Mouse (Mus musculus): ENCODE measurements around the gene Chrna9.

Chrna9 gene

DNA sequence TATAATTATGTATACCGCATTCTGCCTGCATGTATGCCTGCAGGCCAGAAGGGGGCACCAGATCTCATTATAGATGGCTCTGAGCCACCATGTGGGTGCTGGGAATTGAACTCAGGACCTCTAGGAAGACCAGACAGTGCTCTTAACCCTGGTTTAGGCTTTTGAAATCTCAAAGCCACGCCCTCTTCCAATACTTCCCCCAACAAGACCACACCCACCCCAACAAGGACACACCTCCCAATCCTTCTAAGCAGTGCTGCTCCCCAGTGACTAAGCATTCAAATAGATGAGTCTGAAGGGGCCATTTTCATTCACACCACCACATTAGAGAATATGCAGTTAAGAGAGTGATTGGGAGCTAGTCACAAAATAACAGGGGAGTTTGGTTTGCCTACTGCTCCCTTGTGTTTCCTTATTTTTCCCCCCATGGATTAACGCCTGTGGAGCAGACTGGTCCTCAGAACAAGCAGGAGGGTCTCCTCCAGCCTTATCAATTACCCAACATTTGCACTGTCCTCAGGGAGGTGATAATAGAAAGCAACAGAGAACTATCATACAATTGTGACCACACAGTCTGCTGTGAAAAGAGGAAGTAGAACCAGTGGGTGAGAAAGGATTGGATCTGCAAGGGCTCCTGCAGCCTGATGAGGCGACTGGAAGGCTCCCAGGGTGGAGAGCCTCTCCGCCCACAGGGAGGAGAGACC is 25.3 kb downstream of the Chrna9 start:
- peak; percentile 74 for DNase-seq

DNA sequence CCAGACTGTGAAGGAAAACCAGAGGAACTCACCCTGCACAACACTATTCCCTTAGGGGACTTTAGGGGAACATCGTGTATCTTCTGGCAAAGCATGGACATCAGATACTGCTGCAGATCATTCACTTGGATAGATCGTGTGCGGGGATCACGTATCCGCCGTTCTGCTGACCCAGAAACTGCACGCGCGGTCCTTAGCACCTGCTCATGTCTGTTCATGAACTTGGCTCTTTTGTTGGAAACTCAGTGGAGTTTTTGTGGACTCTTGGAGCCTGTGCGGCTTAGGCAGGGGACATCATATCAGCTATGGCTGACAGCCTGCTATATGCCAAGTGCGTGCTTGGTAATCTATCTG is 25.9 kb downstream of the Chrna9 start:
- no peak for DNase-seq

DNA sequence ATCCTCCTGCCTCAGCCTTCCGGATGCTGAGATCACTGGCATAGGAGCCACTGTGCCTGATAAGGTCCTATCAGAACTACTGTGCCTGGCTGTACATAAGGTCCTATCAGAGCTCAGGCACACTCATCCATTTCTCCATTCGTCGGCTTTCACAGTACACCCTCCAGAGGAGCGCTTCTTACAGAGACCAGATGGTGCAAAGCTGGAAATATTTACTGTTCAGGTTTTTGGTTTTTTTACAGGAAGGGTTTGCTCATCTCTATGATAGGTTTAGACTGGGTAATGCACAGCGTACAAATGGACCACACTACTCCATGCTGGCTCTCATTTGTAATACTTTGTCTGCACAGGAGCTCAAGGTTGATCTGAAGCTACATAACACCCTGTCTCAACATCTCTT is 28.6 kb downstream of the Chrna9 start:
- peak; percentile 79 for DNase-seq

DNA sequence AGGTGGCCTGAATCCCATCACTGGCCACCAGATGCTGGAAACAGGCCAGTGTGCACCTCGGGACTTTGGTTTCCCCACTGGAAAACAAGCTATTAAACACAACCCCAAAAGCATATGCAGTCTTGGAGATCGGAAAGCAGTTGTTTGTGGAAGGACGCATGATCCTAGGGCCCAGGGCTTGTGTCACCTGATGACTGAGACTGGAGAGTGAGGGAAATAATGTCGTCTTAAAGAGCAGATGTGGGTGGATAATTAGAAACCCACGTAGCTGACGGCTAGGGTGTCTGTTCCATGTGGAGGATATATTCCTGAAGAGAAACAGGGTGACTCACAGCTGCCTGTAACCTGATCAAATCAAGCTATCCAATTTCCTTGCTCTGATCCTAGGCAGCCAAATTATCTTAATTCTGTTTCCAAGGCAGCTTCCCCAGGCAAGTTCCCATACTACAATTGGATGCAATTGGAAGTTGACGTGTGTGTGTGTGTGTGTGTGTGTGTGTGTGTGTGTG is 31.1 kb downstream of the Chrna9 start:
- peak; percentile 73 for DNase-seq

DNA sequence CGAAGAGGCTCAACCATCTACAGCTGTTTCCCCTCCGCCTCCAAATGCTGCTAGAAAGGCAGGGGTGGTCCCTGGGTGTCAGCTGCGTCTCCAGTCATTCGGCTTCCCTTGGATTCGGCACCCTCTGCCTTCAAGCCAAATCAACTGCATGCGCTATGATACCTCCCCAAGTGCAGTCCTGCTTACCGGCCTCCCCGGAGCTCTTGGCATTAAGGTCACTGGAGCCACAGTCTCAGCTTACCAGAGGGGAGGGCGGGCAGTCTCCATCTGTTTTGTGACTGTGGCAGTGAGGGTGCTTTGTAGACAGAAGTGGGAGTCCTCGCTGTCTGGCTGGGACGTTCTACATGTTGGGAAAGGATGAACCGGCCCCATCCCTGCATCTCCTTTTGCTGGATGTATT is 32.4 kb downstream of the Chrna9 start:
- no peak for DNase-seq

DNA sequence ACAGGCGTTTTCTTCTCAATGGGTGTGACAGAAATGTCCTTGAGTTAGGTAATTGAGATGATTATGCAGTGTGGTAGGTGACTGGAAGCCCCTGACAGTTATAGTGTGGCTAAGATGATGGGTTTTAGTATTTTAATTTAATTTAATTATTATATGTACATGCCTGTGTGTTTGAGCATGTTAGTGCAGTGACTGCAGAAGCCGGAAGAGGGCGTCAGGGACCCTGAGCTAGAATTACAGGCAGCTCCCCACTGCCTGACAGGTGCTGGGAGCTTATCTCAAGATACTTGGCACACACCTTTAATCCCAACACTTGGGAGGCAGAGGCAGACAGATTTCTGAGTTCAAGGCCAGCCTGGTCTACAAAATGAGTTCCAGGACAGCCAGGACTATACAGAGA is 33.3 kb downstream of the Chrna9 start:
- DNase-seq: no peak

DNA sequence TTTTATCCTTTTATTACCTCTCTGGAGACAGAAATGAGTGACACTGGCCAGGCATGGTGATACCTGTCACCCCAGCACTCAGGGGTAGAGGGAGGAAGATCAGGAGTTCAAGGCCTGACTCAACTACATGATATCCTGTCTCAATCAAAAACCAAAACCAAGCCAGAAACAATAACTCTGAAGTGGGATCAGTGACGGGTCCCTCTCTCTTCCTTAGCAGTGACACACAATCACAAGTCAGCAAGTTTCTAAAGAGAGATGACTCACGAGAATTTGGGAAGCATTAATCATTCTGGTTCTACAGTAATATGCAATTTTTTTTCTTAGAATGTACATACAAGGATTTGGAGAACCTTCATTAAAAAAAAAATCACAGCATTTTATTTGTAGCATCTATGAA is 38.5 kb downstream of the Chrna9 start:
- no peak for DNase-seq

DNA sequence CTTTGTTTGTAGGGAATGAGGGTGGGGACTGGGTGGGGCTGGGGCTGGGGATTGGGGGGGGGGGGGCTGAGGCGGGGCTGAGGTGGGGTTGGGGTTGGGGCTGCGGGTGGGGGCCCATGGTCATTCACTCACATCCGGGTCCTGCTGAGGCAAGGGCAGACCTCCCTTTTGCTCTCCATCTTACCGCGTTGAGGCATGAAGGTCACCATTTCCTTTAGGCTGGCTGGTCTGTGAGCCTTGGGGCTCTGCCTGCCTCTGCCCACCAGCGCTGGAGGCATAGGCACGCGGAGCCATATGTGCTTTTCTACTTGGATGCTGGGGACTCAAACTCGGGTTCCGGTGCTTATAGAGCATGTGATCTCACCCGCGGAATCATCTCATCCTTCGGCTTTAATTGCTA is 41.0 kb downstream of the Chrna9 start:
- no peak for DNase-seq

DNA sequence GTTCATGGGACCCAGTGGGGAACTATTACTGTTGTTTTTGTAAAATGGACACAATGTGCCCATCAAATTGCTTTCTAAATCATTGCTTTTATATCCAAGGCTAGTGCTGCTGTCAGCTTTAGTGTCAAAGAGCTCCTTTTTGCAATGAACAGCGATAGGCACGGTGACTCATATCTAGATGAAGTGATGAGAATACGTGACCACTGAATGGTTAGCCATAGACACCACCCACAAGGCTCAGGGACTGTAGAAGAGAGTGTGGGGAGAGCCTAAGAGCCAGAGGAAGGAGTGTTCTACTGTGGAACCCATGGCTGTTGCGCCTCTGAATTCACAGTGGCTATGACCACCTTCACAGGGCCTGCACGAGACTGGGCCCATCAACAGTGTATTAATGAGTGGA is 51.7 kb downstream of the Chrna9 start:
- DNase-seq: peak; percentile 36

DNA sequence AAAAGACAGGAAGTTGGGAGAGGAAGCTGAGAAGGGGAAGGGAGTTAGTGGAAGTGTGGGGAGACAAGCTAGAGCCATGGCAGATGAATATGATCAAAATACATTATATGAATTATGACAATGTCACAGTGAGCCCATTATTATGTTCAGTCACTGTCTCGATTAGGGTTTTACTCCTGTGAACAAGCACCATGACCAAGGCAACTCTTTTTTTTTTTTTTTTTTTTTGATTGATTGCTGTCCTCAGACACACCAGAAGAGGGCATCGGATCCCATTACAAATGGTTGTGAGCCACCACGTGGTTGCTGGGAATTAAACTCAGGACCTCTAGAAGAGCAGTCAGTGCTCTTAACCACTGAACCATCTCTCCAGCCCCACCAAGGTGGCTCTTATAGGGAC is 52.3 kb downstream of the Chrna9 start:
- peak; percentile 24 for DNase-seq

DNA sequence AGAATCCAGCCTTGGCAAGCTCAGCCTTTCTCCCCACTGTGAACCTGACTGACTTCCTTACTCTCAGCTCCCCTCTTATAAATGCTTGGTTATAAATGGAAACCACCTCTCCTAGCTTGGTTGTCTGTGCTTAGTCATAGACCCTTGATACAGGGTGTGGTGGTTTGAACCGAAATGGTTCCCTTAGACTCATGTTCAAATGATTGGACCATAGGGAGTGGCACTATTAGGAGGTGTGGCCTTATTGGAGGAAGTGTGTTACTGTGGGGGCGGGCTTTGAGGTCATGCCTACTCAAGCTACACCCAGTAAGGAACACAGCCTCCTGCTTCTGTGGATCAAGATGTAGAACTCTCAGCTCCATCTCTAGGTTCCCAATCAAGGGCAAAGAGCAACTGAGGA is 56.5 kb downstream of the Chrna9 start:
- peak; percentile 49 for DNase-seq

DNA sequence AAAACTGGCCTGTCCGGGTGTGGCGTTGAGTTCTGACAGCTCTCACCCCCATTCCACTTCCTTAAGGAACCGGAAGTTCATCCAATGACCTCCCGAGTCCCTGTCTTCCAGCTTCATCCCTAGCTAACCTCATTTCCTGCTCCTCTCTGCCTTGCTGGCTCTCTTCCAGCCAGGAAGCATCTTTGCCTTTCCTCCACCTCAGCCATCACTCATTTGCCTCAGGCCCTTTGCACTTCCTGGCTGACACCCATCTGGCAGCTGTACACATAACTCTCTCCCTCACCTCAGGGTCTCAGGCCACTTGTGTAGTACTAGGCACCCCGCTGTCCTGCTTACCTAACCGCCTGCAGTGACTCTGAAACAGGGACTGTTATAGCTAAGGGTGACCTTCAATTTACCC is 59.9 kb downstream of the Chrna9 start:
- no peak for DNase-seq

DNA sequence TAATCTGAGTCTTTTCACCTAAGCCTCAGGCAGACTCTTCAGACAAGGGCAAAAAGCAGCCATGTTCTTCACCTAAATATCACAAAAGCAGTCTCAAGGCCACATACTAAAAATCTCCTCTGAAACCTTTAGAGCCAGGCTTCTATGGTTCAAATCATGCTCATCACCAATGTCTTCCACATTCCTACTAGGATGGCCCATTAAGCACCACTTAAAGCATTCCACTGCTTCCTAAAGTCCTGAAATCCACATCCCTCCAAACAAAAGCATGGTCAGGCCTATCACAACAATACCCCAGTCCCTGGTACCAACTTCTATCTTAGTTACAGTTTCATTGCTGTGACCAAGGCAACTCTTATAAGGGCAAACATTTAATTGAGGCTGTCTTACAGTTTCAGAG is 63.1 kb downstream of the Chrna9 start:
- DNase-seq: peak; percentile 13

DNA sequence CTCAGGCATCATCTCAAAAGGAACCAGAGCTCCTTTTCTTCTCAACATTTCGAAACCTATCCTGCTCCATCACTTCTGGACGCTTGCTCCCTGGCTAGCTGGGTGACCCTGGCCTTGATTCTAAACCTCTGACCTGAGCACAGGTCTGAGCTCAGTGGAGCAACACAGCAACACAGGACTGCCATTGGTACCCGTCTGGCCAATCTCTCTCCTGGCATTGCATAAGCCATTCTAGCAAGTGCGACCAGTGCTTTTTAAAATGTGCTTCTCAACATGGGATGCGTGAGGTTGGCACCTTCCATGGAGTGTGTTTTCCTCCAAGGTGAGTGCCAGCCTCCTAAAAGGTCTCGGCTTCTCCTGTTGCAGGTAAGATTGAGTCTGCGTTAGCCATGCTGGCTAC is 64.4 kb downstream of the Chrna9 start:
- peak; percentile 73 for DNase-seq

DNA sequence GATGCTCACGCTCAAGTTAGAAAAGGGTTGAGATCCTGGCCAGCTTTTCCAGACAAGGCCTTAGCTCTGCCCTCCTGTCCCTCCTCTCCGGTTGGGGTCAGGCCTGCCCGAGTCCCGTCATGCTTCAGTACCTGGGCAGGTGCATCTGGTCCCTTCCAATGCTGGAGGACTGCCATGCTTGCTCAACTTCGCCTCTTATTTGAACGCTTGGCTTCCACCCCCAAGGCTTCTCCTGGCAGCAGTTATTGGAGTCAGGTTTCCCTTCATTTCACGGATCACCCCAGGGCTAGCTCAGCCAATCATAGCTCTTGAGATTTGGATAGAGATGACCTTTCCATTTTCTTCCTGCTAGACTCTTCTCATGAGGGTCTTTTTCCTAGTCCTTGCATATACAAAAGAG is 65.4 kb downstream of the Chrna9 start:
- peak; percentile 80 for DNase-seq

DNA sequence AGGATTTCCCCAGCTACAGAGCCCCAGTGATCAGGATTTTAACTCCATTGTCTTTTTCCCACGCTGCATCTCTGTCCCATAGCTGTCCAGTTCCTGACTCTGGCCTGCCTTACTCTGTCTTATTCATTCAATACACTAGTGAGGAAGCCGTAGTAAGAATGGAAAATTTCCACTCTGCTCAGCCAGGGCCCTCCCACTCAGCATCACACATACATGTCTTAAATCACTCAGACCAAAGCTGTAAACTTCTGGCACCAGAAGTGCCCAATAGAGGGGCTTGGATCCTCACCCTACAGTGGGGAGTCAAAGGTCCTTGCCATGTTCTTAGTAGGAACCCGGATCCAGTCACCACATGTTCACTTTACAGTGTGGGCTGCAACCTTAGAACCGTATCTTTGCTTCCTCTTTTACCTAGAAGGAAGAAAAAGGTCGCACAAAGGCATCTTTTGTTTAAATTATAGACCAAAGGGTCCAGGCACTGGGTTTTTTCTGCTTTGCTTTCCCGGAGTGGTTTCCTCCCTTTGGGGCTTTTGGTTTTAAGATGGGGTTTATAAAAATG is 65.9 kb downstream of the Chrna9 start:
- DNase-seq: peak; percentile 54

DNA sequence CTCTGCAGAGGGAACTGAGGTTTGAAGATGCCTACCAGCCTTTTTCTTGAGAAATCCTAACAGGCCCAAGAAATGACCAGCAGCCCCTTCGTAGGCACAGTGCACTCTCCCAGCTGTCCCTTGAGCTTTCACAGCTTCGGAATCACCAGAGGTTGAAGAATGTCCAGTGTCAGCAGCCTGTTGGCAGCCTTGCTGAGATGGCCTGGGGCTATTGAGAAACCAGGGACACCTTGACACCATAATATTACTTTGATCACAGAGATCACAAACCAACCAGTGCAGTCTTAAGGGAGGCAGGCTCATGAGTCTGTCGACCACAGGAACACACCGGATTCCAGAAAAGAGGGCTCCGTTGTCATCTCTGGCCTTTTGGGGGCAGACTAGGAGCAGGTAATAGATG is 66.5 kb downstream of the Chrna9 start:
- DNase-seq: peak; percentile 75

DNA sequence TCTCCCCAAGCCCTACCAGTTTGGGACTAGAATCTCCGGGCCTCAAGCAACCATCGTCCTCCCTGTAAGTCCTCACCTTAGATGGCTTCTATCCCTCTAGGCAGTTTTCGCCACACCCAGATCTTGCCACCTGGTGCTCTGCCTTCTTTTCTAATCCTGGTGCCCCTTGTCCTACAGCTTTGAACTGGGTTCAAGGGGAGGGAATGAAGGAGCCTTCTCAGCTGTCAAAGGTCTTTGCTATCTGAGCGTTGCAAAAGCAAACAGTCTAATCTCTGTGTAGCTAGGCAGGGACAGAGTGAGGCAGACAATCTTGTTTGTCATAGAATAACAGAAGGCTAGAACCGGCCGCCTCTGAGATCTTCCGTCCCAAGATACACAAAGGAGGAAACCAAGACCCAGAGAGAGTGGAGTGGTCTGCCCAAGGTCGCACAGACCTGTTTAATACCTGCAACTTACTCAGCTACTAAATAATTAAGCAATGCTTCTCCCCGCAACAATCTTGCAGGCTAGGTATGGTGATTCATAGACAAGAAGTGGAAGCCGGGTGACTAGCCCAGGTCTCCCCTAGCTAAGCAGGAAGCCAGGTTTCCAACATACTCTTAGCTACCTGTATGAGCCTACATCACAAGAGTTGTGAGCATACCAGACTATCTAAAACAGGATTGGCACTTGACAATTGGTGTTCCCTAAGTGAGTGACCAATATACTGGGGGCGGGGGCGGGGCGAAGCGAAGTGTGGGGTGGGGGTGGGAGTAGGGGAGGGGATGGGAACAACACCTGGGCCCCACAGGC is 69.6 kb downstream of the Chrna9 start, which contains the start of gene 9130230L23Rik:
Gene 9130230L23Rik, minus strand, starts transcription at position 152 of the 792 bp plus-strand sequence.
- peak; percentile 73 for DNase-seq

DNA sequence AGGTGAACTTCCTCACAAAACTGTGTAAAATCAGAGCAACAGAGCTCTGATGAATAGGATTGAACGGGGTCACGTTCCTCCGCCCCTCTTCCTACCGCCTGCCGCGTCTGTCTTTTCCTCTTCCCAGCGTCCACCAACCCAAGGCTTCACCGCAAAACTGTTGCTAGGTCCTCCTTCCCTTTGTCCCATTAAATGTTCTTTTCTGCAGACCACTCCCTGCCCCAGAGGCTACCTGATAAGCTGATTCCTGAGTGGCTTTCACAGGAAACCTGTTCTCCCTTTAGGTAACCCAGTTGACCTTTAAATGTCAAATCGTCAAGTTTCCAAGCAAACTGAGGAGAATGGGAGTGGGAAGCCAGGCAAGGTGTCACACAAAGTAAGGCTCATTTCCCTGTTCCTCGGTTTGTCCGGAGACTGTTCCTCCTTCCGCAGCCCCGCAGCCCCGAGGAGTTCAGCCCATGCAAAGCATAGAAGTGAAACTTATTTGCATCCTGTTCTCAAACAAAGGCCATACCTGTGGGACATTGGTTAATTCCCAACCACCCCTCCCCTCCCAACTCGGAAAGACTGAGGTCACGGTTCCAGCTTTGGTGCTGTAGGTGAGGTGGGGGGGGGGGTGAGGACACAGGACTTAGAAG is 70.4 kb downstream of the Chrna9 start:
- DNase-seq: peak; percentile 55

DNA sequence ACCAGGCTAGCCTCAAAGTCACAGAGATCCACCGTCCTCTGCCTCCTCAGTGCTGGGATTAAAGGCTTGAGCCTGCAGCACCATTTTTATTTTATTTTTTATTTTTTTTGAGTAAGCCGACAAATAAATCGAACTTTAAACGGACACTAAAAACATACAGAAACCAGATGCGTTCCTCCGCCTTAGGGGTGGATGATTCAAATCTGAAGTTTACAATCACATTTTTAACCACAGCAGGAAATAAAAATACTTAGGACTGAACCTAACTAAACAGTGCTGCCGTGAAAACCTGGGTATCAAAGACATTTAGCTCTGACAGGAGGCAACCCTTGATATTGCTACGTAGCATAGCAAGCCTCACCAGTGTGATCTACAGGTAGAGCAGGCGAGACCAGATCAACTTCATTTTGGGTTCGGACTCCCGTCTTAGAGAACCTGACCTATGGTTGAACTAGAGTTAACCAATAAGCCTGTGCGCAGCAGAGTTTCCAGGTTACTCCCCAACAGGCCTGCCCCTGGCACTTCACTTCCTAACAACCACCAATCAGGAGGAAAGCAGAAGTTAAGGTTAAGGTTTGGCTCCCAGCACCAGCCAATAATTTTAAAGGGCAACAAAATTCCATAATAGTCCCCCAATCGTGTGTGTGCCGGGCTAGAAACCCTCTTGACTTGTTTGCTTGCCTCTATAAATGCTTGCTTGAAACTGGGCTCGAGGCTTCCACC is 73.7 kb downstream of the Chrna9 start:
- DNase-seq: peak; percentile 46

DNA sequence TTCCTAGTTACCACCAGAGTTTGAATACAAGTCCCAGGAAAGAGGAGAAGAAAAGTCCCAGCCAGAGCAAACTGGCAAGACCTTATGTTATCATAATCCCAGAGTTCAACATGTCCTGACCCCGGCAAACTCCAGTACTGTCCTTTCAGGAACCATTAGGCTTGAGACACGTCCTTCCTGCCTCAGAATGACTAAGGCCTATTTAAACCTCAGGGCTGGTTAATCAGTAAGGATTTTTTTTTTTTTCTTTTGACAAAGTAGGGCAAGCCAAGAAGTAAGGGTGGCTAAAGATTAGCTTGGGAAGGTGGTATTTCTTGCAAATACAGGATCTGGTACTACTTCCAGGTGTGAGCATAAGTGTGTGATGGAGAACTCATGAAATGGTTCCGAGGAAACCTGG is 79.3 kb downstream of the Chrna9 start:
- DNase-seq: peak; percentile 23

DNA sequence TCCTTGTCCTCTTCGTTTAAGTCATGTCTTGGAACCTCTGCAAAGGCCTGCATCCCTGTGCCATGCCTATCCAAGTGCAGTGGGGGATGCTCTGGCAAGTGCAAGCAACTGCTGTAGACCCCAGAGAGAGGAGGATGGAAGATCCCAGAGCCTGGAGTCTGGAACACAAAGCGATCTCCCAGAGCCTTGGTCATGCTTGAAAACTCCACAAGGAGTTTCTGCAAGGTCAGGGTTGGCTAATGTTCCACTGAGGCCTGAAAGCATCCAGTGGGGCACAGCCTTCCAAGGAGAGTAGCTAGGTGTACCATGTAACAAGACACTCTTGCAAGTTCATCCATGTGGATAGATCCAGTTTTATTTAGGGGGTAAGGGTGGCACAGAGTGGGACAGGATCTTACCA is 79.7 kb downstream of the Chrna9 start:
- DNase-seq: peak; percentile 72

DNA sequence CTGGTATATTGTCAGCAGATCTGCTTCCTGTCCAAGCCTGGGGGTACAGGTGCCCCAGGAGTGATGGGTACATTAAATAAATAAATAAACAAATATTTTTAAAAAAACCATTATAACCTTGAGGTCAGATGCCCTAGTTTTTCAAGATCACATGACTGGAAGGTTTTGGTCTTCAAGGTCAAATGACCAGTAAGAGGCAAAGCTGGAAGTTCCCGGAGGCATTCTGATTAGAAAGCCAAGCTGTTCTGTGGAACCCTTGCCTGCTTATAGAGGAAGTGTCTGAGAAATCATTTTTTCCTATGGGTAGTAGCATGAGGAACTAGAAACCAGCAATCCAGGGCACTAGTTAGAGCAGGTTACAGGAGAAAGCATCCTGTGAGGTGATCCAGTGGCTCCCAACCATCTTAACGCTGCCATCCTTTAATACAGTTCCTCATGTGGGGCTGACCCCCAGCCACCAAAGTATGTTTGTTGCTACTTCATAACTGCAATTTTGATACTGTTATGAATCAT is 80.8 kb downstream of the Chrna9 start:
- peak; percentile 67 for DNase-seq

Measured in heart, adult 11 months (tissue).